Mouse (Mus musculus) c-Kit-negative CD71-positive TER-119-positive erythroid progenitor cells, embryonic 14.5 days (primary cell): ENCODE measurements around the gene Prpf4.

Source experiments
- DNase-seq: peaks from one replicate; pipeline ENCODE4 v3.0.0-alpha.2; 2013; ENCODE audit warnings: low read depth, low spot score

Prpf4 gene

DNA sequence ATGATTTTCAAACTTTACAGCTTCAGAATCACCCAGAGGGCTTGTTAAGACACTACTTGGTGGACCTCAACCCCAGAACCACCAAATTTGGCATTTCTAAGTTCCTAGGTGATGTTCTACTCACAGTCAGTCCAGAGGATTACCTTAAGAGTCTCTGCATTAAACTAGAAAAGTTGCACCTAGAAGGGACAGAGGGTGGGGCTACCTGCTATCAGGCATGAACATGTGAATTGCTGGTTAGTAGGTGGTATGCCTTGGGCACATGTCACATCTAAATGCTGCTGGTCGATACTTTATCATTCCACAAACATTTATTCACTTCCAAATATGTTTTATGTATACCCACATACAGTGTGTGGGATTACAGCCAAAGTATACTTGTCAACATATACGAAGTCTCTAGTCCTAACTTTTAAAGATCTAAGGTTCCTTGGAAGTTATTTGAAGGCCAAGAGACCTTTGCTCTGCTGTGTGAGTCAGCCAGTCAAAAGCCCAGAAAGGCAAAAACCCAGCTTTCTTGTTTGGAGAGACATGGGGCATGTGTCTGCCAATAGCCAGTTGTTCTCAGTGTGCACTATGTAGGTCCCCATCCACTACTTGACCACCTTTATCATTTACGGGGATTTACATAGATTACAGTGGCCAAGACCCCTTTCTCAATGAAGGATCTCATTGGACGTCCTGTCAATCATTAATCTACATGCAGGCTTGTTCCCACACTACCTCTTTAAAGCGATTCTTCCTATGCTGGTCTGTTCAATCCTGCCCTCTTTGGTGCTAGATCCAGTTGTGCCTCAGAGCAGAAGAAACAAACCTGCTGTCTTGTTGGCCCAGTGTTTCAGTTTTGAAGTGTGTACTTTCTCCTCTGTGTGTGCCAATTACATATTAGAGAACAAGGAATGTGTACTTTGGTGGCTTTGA lies 18.7 kb upstream of the Prpf4 start:
- DNase-seq: no peak

DNA sequence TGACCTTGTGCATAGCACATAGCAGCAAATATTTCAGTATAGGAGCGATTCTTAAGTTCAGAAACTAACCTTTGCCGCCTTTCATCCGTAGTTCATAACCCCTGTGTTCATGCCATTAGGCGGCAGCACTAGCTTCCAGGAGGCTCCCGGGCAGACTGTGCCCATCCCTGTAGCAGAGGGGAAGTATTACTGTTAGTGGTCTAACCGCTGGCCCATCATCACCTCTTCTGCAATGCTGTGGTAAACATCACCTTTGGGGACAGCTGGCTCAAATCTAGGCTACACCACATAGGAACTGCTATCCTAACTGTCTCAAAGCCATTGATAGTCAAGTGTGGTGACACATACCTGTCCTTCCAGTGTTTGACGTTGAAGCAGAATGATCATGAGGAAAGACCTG lies 16.7 kb upstream of the Prpf4 start:
- no peak for DNase-seq

DNA sequence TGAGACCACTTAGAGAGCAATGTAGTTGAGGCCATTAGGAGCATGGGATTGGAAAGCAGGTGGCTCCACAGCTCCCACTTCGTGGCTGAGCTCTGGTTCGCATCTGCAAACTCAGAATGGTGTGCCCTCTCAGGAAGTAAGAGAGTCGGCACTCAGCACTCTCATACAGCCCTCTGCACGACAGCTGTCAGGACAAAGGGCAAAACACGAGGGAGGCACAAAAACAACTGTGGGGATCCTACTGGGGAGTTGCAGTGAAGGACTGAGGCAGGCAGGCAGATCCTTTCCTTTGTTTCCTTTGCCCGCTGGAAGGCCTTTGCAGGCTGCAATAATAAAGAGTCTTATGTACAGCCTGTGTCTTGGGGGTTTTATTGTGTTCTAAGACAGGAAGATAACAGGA lies 15.1 kb upstream of the Prpf4 start:
- no peak for DNase-seq

DNA sequence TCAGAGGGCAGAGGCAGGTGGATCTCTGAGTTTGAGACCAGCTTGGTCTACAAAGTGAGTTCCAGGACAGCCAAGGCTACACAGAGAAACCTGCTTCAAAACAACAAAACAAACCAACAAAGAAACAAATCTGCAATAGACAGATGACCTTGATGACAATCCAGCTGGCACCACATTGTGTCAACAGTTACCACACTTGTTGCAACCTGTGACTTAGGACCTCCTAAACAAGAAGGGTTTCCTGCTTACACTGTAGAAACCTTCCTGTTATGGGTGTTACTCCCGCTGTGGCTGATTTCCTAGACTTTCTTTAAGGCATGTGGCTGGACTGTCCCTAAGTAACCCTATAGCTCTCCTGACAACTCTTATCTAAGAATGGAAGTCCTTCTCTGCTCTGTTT lies 12.8 kb upstream of the Prpf4 start:
- DNase-seq: no peak

DNA sequence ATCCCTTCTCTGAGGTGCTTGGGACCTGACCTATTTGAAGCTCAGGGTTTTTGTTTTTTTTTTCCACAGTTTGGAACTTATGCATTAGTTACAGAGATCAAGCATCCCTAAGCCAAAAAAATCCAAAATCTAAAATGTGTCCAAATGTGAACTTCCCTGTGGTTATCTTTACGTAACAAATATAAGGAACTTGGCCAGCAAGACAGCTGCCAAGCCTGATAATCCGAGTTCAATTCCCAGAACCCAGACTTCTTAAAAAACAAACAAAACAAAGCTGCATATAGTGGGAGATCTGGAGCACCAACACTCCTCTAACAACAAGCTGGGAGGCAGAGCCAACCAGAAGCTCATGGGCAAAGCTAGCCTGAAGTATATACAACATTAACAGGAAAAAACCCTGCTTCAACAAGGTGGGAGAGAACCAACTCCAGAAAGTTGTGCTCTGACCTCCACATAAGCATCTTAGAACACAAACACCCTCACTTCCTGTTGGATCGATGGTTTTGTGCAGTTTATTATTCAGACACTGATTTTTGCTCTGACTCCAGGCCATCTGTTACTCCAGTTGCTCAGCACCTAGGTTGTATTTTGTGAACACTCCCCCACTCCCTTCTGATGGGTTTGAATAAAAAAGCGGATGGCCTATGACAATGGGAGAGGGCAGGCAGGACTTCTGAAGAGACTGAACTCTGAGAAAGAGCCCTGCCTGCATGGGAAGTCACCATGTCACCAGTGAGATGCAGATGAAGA lies 10.8 kb upstream of the Prpf4 start:
- no peak for DNase-seq

DNA sequence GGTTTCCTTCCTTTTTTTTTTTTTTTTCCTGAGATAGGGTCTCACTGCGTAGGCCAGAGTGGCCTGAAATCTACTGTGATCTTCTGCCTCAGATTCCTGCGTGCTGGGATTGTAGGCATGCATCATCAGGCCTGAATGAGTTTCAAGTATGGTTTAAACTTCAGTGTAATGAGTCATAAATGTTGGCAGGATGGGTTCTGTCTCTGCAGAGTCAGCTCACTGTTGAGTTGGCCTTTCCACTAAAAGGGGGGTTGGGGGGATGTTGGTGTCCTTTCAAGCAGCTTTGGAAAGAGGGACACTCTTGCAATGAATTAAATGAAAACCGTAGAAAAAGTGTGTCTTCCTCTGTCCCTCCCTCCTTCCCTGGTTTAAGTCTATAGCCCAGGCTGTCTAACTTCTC lies 9.6 kb upstream of the Prpf4 start:
- no peak for DNase-seq

DNA sequence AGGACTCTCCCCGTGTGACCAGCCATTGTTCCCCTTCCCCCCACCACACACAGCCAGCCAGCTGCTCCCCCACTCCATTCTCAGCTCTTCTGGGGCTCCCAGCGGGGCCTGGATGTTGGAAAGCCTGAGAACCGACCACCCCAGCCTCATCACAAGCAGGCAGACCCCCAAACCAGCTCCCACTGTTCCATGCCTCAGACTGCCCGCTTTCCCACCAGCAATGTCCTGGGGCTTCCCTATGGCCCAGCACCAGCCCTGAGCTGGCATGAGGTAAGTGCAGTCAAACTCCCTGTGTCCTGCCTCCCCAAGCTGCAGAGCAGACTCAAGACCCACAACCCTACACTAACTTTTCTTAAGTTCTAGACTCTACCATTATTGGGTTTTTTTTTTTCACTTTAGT lies 2.5 kb upstream of the Prpf4 start:
- no peak for DNase-seq

DNA sequence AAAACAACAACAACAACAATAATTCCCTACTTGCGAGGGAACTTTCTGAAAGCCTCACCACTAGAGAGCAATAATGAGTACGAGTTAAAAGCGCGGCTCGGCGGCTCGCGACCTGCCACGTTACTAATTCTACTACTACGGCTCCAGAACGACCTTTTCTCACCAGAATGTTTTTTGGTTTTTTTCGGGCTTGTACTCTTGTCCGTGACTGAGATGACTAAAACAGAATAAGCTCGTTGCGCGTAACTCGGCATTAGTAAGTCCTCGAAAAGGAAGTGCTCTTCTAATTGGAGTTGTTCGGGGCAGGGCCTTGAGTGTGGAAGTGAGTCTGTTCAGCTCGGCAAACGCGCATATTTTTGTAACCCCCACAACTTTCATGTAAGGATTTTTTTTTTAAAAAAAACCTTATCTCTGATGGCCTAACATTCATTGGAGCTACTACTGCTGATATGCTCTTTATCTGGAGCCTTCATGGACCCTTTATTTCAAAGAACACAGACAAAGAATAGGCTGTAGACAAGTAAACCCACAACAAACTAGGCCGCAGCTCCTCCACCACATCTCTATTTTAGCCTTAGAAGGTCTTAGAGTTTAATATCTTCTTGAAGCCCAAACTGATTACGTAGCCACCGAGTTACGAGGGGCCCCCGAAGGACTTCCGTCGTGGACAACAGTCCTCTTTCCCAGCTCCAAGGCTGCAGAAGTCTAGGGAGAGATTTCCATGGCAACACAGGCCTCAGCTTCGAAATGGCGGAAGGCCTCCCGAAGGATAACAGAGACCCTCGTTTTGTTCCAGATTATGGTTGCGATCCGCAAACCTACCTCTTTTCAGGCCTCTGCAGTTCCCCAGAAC lies 641 bp upstream of the Prpf4 start:
- DNase-seq: peak; percentile 61

DNA sequence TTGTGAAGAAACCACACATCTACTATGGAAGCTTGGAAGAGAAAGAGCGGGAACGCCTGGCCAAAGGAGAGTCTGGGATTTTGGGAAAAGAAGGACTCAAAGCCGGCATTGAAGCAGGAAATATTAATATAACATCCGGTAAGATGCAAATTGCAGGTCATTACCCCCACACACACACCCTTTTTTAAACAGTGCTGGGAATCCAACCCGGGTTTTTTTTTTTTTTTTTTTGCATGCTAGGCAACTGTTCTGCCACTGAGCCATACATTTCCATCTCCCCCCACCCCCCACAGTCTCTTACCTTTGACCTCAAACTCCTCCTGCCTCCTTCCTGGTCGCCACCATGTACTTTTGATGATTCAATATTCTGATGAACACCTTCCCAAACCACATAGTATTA lies 1.0 kb downstream of the Prpf4 start:
- DNase-seq: no peak

DNA sequence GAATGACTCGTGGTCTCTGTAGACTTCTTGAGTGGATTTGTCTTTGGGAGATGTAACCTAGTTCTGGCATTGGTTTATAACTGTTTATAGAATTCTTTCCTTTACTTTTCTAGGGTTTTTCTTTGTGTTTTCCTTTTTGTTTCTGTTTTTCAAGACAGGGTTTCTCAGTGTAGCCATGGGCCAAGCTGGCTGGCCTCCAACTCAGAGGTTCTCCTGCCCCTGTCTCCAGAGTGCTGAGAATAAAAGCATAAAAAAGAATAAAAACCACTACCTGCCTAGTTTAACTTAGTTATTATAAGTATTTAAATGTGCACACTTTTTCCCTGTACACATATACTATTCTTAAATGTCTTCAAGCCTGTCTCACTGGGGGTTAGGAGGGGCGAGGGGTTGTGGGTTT lies 1.7 kb downstream of the Prpf4 start:
- no peak for DNase-seq

DNA sequence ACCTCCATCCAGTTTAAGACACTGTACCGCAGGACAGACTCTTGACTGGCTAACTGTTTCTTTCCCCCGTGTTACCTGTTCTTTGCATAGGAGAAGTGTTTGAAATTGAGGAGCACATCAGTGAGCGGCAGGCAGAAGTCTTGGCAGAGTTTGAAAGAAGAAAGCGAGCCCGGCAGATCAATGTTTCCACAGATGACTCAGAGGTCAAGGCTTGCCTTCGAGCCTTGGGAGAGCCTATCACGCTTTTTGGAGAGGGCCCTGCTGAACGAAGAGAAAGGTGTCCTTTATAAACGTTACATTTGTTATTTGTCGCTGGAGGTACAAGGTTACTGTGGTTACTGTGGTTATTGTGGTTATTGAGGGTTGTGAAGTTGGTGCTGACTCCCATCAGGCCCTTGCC lies 3.0 kb downstream of the Prpf4 start:
- DNase-seq: no peak

DNA sequence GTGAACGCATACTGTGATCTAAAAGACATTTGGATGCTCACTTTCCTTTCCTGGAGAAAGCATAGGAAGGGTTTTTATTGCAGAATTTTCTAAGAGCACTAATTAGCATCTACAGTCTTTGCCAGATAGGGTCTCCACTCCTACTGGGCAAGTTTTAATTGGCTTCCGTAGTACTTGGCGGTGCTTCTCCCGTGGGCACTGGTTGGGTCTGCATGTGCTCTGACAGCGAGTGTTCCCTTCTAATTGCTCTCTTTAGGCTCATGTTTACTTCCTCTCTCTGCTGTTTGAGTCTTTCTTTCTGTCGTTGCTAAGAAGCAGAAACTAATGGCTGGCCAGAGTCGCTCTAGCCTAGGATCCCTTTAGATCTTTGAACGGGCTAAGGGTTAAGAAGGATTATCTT lies 9.9 kb downstream of the Prpf4 start:
- DNase-seq: no peak

DNA sequence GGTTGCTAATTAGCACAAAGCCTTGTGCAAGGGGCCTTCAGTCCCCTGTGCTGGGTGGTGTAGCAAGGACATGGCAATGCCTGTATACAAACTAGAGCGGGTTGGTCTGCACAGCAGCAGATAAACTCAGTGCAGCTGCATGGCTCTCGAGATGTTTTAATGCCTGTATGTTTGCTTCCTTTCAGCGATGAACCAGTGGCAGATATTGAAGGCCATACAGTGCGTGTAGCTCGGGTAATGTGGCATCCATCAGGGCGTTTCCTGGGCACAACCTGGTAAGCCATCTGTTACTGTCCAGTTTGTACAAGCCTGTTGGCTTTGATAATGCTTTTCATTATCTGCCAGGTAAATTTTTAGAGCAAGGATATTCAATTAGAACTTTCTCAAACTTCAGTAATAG lies 10.5 kb downstream of the Prpf4 start:
- DNase-seq: no peak

DNA sequence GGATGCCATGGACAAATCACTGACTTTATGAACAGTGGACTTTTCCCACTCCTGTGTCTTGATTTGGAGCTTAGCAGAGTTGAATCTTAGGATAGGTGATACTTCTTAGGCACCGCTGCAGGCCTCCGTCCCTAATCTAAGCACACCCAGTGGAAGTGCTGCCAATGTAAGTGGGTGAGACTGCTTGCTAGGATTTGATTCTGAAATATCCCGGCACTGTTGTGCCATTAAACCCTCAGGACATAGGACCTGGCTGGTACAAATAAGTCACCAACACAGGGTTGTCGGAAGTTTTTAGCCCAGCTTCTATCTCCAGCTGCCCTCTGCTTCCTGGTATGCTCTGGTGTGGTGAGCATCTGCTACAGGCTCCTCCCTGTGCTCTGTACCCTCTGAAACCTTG lies 17.3 kb downstream of the Prpf4 start:
- DNase-seq: no peak

DNA sequence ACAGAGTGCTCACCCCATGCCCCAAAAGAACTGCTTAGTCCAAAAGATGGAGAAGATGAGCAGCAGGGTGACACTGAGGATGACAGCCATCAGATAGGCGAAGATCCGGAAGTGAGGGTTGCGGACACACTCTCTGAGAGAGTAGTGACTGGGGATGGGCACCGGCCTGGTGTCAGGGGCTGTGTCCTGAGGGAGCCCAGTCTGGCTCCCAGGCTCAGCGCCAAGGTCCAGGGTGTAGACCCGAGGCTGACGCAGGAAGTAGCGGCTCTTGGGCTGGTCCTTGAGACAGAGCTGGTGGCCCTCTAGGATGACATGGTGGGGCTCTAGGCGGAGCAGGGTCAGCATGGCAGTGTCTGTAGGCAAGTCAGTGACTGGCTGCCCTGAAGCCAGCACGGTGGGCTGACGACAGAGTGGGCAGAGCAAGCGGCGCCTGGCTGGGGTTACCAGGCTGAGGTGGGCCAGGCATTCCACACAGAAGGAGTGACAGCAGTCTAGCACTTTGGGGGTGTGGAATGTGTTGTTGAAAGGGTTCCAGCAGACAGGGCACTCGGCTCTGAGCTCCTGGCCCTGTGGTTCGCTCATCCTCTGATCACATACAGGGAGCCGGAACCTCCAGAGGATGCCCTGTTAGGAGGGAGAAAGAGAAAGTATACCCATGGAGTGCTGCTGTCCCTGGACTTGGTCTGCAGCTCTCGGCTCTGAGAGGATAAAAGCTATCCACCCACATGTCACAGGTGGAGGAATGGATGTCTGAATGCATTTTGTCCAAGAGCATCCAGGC lies 19.6 kb downstream of the Prpf4 start:
- DNase-seq: no peak

DNA sequence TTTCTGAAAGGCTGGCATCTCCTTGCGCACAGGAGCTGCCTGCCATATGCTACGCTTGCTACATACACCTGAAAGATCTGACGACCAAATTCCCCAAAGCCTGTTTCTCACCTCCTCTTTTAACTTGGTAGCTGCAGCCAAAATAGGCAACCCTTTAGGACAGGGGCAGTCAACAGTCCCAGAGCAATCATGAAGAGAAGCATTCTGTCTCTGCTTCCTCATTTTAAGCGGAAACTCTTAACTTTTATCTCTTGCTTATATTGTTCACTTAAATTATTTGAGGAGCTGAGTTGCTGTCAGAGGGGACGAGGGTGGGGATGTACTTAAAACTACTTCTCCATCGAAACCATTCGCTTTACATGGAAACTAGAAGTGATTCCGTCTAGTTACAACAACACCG lies 21.0 kb downstream of the Prpf4 start:
- DNase-seq: no peak

DNA sequence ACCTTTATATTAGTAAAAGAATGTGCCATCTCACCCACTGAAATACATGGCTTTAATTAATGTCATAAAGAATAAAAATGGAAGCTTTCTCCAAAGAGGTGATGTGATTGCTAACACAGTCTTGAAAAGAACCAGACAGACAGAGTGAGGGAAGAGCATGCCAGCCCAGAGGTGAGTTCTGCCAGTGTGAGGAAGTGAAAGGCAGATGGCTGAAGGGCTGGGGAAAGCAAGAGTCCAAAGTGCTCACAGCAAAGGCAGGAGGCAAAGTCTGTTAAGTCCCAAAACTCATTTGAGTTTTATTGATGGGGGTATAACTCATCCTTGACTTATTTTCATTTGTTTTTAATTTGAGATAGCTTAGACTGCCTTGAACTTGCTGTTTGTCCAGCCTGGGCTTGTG lies 22.1 kb downstream of the Prpf4 start:
- DNase-seq: no peak

DNA sequence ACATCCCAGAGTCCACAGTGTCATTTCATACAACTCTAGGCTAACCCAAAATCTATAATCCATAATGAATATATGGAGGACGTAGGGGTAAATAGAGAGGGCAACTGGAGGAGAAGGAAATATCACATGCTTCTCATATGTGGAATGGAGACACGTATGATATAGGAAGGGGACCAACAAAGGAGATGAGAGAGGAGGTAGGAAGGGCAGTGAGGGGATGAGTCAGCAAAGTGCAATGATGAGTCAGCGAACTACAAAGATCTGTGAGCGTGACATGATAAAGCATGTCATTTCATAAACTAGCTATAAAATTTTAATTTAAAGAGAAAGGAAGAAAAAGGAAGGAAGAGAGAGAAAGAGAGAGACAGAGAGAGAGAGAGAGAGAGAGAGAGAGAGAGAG lies 22.9 kb downstream of the Prpf4 start:
- DNase-seq: peak; percentile 92

DNA sequence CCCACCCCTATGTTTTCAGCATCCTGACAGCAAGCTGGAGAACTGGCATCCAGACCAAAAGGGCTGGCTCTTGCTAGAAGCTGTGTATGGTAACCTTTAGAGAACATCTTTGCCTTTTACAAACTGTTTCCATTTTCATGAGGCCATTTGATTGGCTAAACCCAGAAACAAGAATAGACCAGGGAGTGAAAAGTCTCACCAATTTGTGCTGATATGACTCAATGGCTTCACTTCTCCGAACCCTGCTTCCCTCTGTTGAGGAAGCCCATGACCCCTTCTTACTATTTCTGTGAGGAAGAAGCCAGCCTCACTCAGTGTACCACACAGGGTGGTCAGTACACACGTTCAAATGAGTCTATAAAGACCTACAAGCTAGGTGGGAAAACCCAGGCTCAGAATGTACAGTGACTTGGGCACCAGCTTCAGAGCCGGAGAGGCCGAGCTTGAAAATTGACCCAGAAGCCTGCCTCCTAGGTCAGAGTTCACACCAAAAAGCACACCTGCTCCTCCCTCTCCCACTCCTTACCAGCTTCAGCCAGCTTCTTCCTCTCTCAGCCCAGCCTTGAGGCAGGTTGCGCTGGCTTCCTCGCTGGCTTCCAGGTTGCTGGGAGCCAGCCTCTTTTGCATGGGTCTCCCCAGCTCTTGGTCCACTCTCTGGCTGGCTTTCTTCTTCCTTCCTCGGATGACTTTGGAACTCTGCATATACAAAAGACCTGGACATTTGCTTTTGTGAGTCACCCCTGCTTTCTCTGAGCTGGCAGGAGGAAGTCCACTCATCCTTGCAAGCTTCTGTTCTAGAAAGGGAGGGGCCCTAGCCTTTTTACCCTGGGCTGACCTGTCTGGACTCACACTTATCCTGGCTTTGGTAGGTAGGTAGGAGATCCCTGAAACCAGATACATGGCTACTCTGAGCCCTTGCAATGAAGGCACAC lies 25.6 kb downstream of the Prpf4 start:
- DNase-seq: no peak

DNA sequence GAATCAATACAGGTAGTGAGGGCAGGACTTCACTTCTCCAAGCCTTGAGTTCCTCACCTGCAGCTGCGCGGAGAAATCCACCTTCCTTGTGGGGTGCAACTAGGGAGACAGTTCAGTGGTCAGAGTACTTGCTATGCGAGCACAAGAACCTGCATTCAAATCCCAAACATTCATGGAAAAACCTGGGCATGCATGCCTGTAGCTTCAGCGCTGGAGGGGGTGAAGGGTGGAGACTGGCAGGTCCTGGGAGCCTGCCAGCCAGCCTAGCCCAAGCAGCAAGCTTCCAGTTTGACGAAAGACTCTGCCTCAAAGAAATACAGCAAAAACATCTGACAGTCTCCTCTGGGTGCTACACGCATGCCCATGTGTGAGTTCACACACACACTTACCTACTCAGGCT lies 26.5 kb downstream of the Prpf4 start, which contains the start of gene Rnf183:
Gene Rnf183, minus strand, starts transcription at position 172 of the 400 bp plus-strand sequence.
- DNase-seq: no peak
